Mouse (Mus musculus): ENCODE data around the gene Fkrp.

- TF ChIP-seq GATA1 (IDR thresholded peaks at IDR 0.05; ENCODE audit: low read length) (no peak), TAL1 (IDR thresholded peaks at IDR 0.05; ENCODE audit: low read length) (no peak)
Measured at GRCm38 (mm10) chr7:16766443-16766842, 50.1 kb downstream of the Fkrp start.

Data from erythroblast, embryonic 14.5 days (primary cell).